Mouse (Mus musculus) CH12.LX (cell line): ENCODE data around the gene Pgp.

ENCODE experiments used
- CTCF ChIP-seq, 2 experiments: IDR thresholded peaks in 1 of 2; conservative IDR thresholded peaks in 1 of 2; 2 replicates each; pipeline ENCODE4 v1.5.1; 2011 to 2012; ENCODE audit warnings: low read depth in 2 of 2, low read length in 2 of 2, improper control_type of control experiment in 1 of 2, inconsistent platforms in 1 of 2, mild to moderate bottlenecking in 1 of 2, moderate library complexity in 1 of 2
- GABPA ChIP-seq: IDR thresholded peaks from 2 replicates; pipeline ENCODE4 v1.6.1; 2012; ENCODE audit warnings: low read depth, low read length, improper control_type of control experiment, inconsistent platforms; ENCODE audit not compliant: insufficient replicate concordance
- MAX ChIP-seq: IDR thresholded peaks from 2 replicates; pipeline ENCODE4 v1.6.1; 2011; ENCODE audit warnings: low read length, improper control_type of control experiment
- NRF1 ChIP-seq: IDR thresholded peaks from 2 replicates; pipeline ENCODE4 v1.6.1; 2014; ENCODE audit warnings: low read depth, mild to moderate bottlenecking, inconsistent platforms, low read length, improper control_type of control experiment, moderate library complexity
- PAX5 ChIP-seq: IDR thresholded peaks from 2 replicates; pipeline ENCODE4 v1.6.1; 2012; ENCODE audit warnings: low read length, inconsistent platforms, mixed read lengths
- POLR2A ChIP-seq: IDR thresholded peaks from 2 replicates; pipeline ENCODE4 v1.6.1; 2011; ENCODE audit warnings: low read depth, mild to moderate bottlenecking, improper control_type of control experiment, low read length
- POLR2AphosphoS2 ChIP-seq: IDR thresholded peaks from 2 replicates; pipeline ENCODE4 v1.6.1; 2011; ENCODE audit warnings: low read depth, low read length, improper control_type of control experiment
- RCOR1 ChIP-seq: conservative IDR thresholded peaks from 2 replicates; pipeline ENCODE4 v1.6.1; 2012; ENCODE audit warnings: low read depth, mild to moderate bottlenecking, inconsistent platforms, low read length, improper control_type of control experiment
- TCF12 ChIP-seq: IDR thresholded peaks from 2 replicates; pipeline ENCODE4 v1.6.1; 2014; ENCODE audit warnings: low read depth, mild to moderate bottlenecking, inconsistent platforms, low read length, improper control_type of control experiment
- ZNF384 ChIP-seq: IDR thresholded peaks from 2 replicates; pipeline ENCODE4 v1.6.1; 2012; ENCODE audit warnings: low read depth, low read length, improper control_type of control experiment, inconsistent platforms

- TF ChIP-seq POLR2AphosphoS2 (no peak), PAX5 (no peak), MAX (no peak), CTCF (conservative IDR thresholded peaks at IDR 0.05 in 1 of 2, IDR thresholded peaks at IDR 0.05 in 1 of 2; ENCODE audit: low read depth in 2 of 2, low read length in 2 of 2) (no peak), NRF1 (no peak), GABPA (no peak), POLR2A (no peak), ZNF384 (no peak), RCOR1 (no peak), TCF12 (no peak)
Measured at GRCm38 (mm10) chr17:24470701-24471527, 722 bp downstream of the Pgp start.
